Mouse (Mus musculus) ovary, postnatal 14 days (tissue): ENCODE measurements at regions not wholly inside any gene's neighbourhood (a gene's known extent, or its start where the extent isn't known, plus 50 kb on each side); places are given as distances from the start of the nearest gene placed in this dataset.
"Not testable (repeated sequence)": the region's sequence is repeated elsewhere in the genome, so short reads cannot be mapped to it uniquely, and the experiment has no call there.

Experiments
- DNase-seq: peaks from one replicate; pipeline ENCODE4 v3.0.0; 2022; ENCODE audit warnings: low spot score

DNA sequence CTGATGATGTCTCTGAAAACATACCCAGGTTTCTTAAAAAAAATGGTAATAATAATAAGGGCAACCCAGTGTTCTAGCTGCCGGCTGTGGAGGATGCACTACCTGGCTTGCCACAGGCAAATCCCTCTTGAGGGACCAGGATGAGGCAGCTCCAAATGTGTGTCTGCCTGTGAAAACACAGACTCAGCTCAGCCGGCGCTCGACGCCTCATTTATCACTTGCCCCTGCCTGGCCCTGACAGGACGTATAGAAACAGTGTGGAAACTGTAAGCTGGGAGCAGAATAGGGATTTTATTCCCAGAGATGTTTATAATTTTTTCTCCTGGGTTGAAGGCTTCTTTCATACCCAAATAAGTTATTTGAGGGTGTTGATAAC, 167.2 kb upstream of the Sulf2 start:
- no peak for DNase-seq

- DNase-seq, result no peak
Observed at GRCm38 (mm10) chr2:166321992-166322667, 166.7 kb upstream of the Sulf2 start.

GRCm38 (mm10) chr2:166316409-166316916, 161.0 kb upstream of the Sulf2 start:
- no peak for DNase-seq

DNA sequence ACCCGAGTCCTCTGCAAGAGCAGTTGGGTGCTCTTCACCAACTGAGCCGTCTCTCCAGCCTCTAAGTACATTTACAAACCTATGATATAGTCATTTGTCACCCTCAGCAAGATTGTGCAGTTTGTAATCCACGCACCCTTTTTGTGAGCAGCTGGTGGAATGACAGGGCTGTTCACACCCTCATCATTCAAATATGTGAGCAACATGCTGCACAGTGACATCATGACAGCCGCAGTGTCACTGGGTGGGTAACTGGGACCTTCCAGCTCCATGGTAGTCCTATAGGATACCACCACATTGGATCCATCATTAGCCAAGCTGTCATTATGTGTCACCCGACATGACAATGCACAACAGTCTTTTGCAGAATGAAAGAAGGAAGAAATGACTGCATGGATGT, 155.0 kb upstream of the Sulf2 start:
- DNase-seq, result no peak

DNA sequence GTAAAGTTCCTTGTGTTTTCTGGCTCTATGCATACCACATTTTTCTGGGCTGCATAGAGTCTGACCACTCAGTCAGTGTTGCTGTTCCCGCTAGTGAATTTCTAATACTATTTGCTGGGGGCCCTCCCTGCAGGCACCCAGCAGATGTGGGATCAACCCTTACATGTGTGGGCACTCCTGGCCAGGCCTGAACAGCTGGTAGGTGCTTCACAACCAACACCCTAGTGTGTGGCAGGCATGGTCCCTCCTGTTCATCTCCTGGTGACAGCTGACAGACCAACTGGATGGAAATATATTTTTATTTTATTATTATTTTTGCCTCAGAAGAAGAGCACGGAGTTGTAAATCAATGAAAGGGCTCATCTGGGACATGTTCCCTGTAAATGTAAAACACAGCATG, 154.4 kb upstream of the Sulf2 start:
- DNase-seq, result no peak

DNA sequence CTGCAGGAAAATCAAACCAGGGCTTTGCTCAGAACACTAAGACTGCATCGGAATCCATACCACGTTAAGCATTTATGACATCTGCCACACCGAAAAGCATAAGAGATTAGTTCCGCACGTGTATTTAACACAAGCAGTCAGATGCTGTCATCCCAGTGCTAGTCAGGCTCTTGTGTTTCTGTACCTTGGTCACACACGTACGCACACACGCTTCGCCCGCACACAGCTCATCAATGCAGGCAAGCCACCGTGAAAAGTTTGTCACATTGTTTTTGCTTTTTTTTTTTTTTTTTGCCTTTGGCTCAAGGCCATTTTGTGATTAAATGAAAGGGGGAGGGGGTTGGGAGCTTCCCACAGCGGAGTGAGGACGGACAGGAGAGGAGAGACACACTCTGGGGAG, 152.1 kb upstream of the Sulf2 start:
- DNase-seq, result no peak

- DNase-seq, result no peak
Observed at GRCm38 (mm10) chr2:166305044-166306002, 149.9 kb upstream of the Sulf2 start.

- no peak for DNase-seq
Observed at GRCm38 (mm10) chr2:166303854-166304253, 148.4 kb upstream of the Sulf2 start.

DNA sequence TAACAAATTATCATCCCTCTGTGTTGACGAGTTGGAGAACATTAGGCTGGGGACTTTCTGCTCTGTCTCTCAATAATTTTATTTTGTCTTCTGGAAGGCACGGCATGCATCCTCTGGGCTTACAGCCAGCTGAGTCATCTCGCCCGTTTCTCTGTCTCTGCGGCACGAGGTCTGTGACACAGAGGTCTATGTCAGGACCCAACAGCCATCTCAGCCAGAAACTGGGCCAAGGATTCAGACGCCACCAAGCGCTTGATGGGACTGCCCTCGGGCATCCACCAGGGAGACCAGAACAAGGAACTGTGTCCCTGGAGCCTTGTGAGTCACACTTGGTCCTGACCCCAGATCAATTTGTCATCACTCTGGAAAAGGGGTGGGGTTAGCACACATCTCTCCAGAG, 145.7 kb upstream of the Sulf2 start:
- DNase-seq, result peak; percentile 26

DNA sequence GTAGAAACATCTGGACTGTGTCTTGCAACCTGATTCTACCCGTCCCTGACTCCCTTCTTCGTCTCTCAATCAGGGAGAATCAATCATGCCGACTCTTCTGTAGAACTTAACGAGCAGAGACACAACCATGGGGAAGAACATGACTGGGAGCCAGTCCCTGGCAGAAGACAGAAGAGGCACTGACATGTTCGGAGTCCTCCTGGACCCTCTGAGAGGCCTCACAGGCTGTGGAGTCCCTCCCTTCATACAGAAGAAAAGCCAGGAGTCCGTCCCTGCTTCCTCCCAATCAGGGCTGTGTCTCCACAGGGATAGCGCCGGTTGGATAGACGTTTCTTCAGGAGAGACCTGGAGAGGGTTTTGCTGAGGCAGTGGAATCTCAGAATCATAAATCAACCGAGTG, 139.2 kb upstream of the Sulf2 start:
- no peak for DNase-seq

GRCm38 (mm10) chr2:166292987-166293386, 137.5 kb upstream of the Sulf2 start:
- no peak for DNase-seq

DNA sequence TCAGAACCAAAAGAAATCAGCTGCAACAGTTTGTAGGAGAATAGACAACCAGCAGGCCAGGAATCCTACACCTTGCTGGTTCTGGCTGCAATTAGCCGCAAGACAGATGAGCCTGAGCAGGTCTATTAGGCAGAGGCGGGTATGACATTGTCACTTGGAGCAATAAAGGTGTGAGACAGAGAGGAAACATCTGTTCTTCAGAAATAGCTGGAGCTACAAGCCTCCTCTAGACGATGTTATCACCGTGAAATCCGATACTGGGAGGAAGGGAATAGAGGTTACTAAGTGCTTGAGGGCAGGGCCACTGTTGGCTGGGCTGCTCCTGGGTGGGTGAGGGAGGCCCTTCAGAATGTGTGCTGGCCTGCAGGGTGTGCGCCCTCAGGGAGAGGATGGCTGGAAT, 135.8 kb upstream of the Sulf2 start:
- DNase-seq, result no peak

- DNase-seq, result no peak
Observed at GRCm38 (mm10) chr2:166290826-166291225, 135.4 kb upstream of the Sulf2 start.

GRCm38 (mm10) chr2:166289198-166289597, 133.7 kb upstream of the Sulf2 start:
- DNase-seq, result no peak

DNA sequence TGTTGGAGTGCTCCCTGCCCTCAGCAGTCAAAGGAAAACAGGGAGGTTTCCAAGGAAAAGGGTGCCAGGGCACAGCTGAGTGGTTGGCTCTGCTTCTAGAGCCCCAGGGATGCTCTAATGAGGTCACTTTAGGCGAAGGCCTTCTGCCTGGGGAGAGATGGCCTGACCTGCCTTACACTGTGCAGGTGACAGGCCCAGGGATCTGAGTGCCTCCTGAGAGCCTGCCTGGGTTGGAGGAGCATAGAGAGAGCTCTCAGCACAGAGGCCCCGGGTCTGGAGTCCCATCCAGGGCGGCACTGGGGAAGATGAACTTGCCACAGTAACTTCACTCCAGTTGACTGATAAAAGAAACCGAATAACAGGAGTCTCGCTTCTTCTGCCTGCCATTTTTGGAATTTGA, 125.7 kb upstream of the Sulf2 start:
- not testable (repeated sequence) for DNase-seq

DNA sequence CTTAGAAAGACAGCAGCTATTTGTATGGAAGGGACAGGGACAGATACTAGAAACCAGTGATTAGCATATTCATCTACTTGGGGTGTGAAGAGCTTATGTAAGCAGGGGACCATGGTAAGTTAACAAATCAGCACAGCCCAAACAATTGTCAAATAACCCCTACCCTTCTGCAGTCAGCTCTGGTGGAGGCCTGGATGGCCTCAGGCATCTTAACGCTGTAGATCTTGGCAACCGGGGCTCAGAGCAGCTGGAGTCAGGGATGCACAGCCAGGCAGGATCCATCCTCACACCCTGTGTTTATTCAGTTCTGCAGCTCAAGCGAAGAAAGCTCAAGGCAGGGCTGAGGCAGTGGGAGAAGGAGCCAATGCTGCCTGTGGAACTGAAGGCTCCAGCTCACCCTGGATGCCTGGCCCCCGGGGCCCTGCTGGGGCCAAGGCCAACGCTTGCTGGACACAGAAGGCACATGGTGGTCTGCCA, 125.2 kb upstream of the Sulf2 start:
- no peak for DNase-seq

GRCm38 (mm10) chr2:166279676-166280075, 124.2 kb upstream of the Sulf2 start:
- DNase-seq, result no peak

- no peak for DNase-seq
Observed at GRCm38 (mm10) chr2:166275398-166275797, 119.9 kb upstream of the Sulf2 start.

DNA sequence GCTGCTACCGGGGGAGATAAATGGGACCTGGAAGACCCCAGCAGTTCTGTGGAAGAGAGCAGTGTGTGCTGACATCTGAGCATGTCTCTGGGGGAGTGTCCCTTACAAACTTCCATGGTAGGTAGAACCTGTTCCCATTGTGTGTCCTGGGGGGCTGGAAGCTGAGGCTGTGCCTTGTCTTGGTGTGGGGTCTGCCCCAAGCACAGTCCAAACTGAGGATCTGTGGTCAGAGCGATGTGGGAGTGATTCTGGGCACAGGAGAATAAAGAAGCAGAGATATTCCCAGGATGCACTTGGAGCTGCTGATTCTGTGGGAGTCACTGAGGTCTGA, 118.5 kb upstream of the Sulf2 start:
- no peak for DNase-seq

GRCm38 (mm10) chr2:166273312-166274015, 118.0 kb upstream of the Sulf2 start:
- DNase-seq, result no peak

- no peak for DNase-seq
Observed at GRCm38 (mm10) chr2:166272841-166273240, 117.4 kb upstream of the Sulf2 start.

DNA sequence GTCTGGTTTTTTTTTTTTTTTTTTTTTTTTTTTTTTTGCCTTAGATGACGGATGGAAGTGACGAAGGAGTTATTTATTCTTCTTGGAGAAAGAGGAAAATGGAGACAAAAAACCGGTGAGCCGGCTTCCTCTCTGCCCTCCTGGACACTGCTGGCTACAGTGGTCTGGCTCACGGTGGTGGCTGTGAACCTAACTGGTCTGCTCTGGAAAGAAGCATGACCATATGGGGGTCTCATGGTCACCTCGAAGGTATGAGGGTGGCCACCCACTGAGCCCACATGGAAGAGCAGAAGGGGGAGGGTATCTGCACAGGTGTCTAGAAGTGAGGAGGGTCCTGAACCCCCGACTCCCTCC, 116.7 kb upstream of the Sulf2 start:
- DNase-seq, result no peak
